Comparison of ENCODE assay signal across 14 mouse cellular contexts in the genomic region with DNA sequence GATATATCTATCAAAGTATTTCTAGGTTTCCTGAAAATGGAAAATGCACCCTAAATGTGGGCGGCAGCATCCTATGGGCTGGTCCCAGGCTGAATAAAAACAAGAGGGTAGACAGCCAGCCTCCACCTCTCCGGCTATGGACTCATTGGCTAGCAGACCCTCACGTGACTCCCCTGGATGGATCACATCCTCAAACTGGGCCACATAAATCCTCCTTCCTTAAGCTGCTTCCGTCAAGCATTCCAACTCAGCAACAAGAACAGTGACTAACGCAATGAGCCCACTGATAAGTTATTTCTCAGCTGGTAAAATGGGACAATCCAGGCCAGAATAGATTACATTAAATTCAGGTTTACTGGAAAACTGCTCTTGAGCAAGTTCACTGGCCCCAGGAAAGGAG.
"Had no signal": no experiment of that assay in that cellular context is flagged by ENCODE, and none has a peak within 500 bp of the region (broad histone marks: within the 10 kb centered on the region; RNA-seq: fewer than 3 reads in every experiment).

No protein-coding gene starts in this region.

- H3K36me3 ChIP-seq: kidney, embryonic 15.5 days; limb, embryonic 15.5 days; liver, embryonic 12.5 days; midbrain, embryonic 12.5 days; neural tube, embryonic 15.5 days had no signal

- H3K9ac ChIP-seq: kidney, embryonic 15.5 days; limb, embryonic 15.5 days; liver, embryonic 12.5 days; lung, embryonic 14.5 days; midbrain, embryonic 12.5 days; neural tube, embryonic 15.5 days had no signal

- ATAC-seq: intestine, postnatal 0 days had no signal

- H3K4me3 ChIP-seq: kidney, embryonic 15.5 days; limb, embryonic 15.5 days; liver, embryonic 12.5 days; midbrain, embryonic 12.5 days; myocyte; neural tube, embryonic 15.5 days had no signal

- H3K9me3 ChIP-seq: kidney, embryonic 15.5 days; limb, embryonic 15.5 days; liver, embryonic 12.5 days; midbrain, embryonic 12.5 days; neural tube, embryonic 15.5 days had no signal

- H3K27me3 ChIP-seq: kidney, embryonic 15.5 days; limb, embryonic 15.5 days; liver, embryonic 12.5 days; neural tube, embryonic 15.5 days had no signal

- H3K27ac ChIP-seq: limb, embryonic 15.5 days; liver, embryonic 12.5 days; midbrain, embryonic 12.5 days had no signal

- H3K4me2 ChIP-seq: kidney, embryonic 15.5 days; limb, embryonic 15.5 days; liver, embryonic 12.5 days; lung, embryonic 14.5 days; midbrain, embryonic 12.5 days; neural tube, embryonic 15.5 days had no signal

- DNase-seq: layer of hippocampus, adult 9-11 months; layer of hippocampus, postnatal 36 days; lung, embryonic 14.5 days; lung, postnatal 10 days; right cerebral cortex, adult 18-20 months; right cerebral cortex, postnatal 25 days; thymus, adult 18-20 months had no signal
